Mouse (Mus musculus) heart, postnatal 14 days (tissue): ENCODE data around the gene Ccdc148. TPM values are rescaled to one million over a fixed set of nuclear protein-coding genes. Genes with fewer than 3 reads are reported as not detected.

Experiments used
- DNase-seq, 2 experiments: peaks; one replicate each; pipeline ENCODE4 v3.0.0; 2021 to 2022
- intact Hi-C: fragments of 180-260 bp; cut with DNase I; formaldehyde crosslinking; loops from one replicate; pipeline ENCODE4 v1.15.1; 2025
- total RNA-seq, 2 experiments: library from RNA; stranded (reverse); gene quantifications; 2 replicates each; pipeline ENCODE4 v1.2.3; 2021

Gene Ccdc148
- total RNA-seq, 2 experiments from 2014 or later: 0.93 to 1.2 TPM

GRCm38 (mm10) chr2:58956351-58956750 is 204.1 kb downstream of the Ccdc148 start:
- no peak for DNase-seq
- intact Hi-C loops: no loop called here

- intact Hi-C loops: no loop called here
Observed at GRCm38 (mm10) chr2:58952101-58952500, 208.4 kb downstream of the Ccdc148 start.

GRCm38 (mm10) chr2:58948796-58949195 is 211.7 kb downstream of the Ccdc148 start:
- no peak for DNase-seq
- intact Hi-C loops: no loop called here

More at GRCm38 (mm10) chr2:58952101-58952500, 208.4 kb downstream of the Ccdc148 start:
- DNase-seq: no peak

GRCm38 (mm10) chr2:58941361-58941760 is 219.1 kb downstream of the Ccdc148 start:
- intact Hi-C loops: no loop called here
- no peak for DNase-seq

GRCm38 (mm10) chr2:58925551-58925950 is 234.9 kb downstream of the Ccdc148 start:
- no peak for DNase-seq
- intact Hi-C loops: no loop called here

- intact Hi-C loops: no loop called here
- DNase-seq: no peak
Observed at GRCm38 (mm10) chr2:58918351-58918750, 242.1 kb downstream of the Ccdc148 start.

GRCm38 (mm10) chr2:58912339-58912738 is 248.1 kb downstream of the Ccdc148 start:
- no peak for DNase-seq

GRCm38 (mm10) chr2:58906814-58907516 is 253.5 kb downstream of the Ccdc148 start:
- DNase-seq: peak in 1 of 2 experiments; percentile 11
- intact Hi-C loops: no loop called here

More at GRCm38 (mm10) chr2:58912339-58912738, 248.1 kb downstream of the Ccdc148 start:
- intact Hi-C loops: no loop called here

GRCm38 (mm10) chr2:58905057-58905456 is 255.4 kb downstream of the Ccdc148 start:
- intact Hi-C loops: no loop called here
- DNase-seq: no peak

GRCm38 (mm10) chr2:58879876-58880275 is 280.6 kb downstream of the Ccdc148 start:
- DNase-seq: no peak
- intact Hi-C loops: no loop called here

- intact Hi-C loops: no loop called here
- DNase-seq: no peak
Observed at GRCm38 (mm10) chr2:58859134-58859533, 301.3 kb downstream of the Ccdc148 start, which contains the start of gene Gm11099. Gene Gm11099, plus strand, starts transcription at chr2:58859434.

- intact Hi-C loops: no loop called here
- DNase-seq: no peak
Observed at GRCm38 (mm10) chr2:58844499-58844898, 316.0 kb downstream of the Ccdc148 start.

- DNase-seq: no peak
- intact Hi-C loops: no loop called here
Observed at GRCm38 (mm10) chr2:58842443-58842842, 318.0 kb downstream of the Ccdc148 start.

- no peak for DNase-seq
- intact Hi-C loops: no loop called here
Observed at GRCm38 (mm10) chr2:58841021-58841420, 319.5 kb downstream of the Ccdc148 start.

- intact Hi-C loops: no loop called here
- DNase-seq: no peak
Observed at GRCm38 (mm10) chr2:58832253-58832980, 328.1 kb downstream of the Ccdc148 start.

- intact Hi-C loops: loop anchor here (2.0 kb wide), 1 partner anchor 595 kb away; no protein-coding TSS in a partner anchor
- peak in 1 of 2 experiments; percentile 16 for DNase-seq
Observed at GRCm38 (mm10) chr2:58829981-58830742, 330.3 kb downstream of the Ccdc148 start.

- intact Hi-C loops: no loop called here
- no peak for DNase-seq
Observed at GRCm38 (mm10) chr2:58828910-58829600, 331.4 kb downstream of the Ccdc148 start.

GRCm38 (mm10) chr2:58812941-58813340 is 347.5 kb downstream of the Ccdc148 start:
- intact Hi-C loops: no loop called here
- no peak for DNase-seq

GRCm38 (mm10) chr2:58799623-58800022 is 360.9 kb downstream of the Ccdc148 start:
- intact Hi-C loops: no loop called here
- DNase-seq: no peak

- no peak for DNase-seq
- intact Hi-C loops: no loop called here
Observed at GRCm38 (mm10) chr2:58799126-58799525, 361.4 kb downstream of the Ccdc148 start.
